9 mouse cellular contexts compared by ENCODE assay signal in genomic region chr7:46179431-46180275, GRCm38 (mm10). TPM values are rescaled to one million over a fixed set of nuclear protein-coding genes. Genes with fewer than 3 reads are reported as not detected.
A peak's percentile ranks its signal among the peaks of the same experiment; 100 is the strongest.
DNase-seq lines count a peak whose midpoint lies in the region; ATAC-seq and TF ChIP-seq lines count a peak whose summit lies in the region.
"Had no signal": no experiment of that assay in that cellular context is flagged by ENCODE, and none has a peak within 500 bp of the region (broad histone marks: within the 10 kb centered on the region; RNA-seq: fewer than 3 reads in every experiment).

Gene Abcc8 (minus strand): TSS chr7:46180033.

- H3K4me3 ChIP-seq in layer of hippocampus, adult 2 months = peak within 1 kb of the TSS; percentile 63
- peak within 1 kb of the TSS; percentile 36 for H3K4me3 ChIP-seq in midbrain, embryonic 11.5 days (ENCODE audit: low read depth, low read length)

- peak within 1 kb of the TSS; percentile 88 for H3K27ac ChIP-seq in layer of hippocampus, adult 2 months
- no peak within 1 kb of the TSS for H3K27ac ChIP-seq in midbrain, embryonic 11.5 days (ENCODE audit: low read depth, low read length)

- no peaks in the 10 kb centered on the region for H3K36me3 ChIP-seq in midbrain, embryonic 11.5 days (ENCODE audit: control insufficient read depth, insufficient read depth, low read length)

- H3K9ac ChIP-seq in midbrain, embryonic 11.5 days (ENCODE audit: low read length) = peak within 1 kb of the TSS; percentile 27; the same call in 1 of the 2 replicates

- peaks cover 7% of the 10 kb centered on the region for H3K4me1 ChIP-seq in midbrain, embryonic 11.5 days (ENCODE audit: control insufficient read depth, insufficient read depth, low read length)

- no peaks in the 10 kb centered on the region for H3K9me3 ChIP-seq in midbrain, embryonic 11.5 days (ENCODE audit: control insufficient read depth, low read length)

- ATAC-seq in midbrain, embryonic 11.5 days (ENCODE audit: low FRiP score) = peak; percentile 68

- under 1% methylated on average over 67 of the region's 75 CpGs for WGBS in midbrain, embryonic 11.5 days

- H3K4me2 ChIP-seq in midbrain, embryonic 11.5 days = peak within 1 kb of the TSS; percentile 69

- TF ChIP-seq CTCF in layer of hippocampus, adult 2 months (conservative IDR thresholded peaks at IDR 0.05) = 0 out of 2 replicates have a peak, but pooled peaks have one; percentile 8

- DNase-seq in adrenal gland, adult 2 months = peak; percentile 9
- DNase-seq in adrenal gland, adult 18-20 months (ENCODE audit: low spot score in 2 of 2) = no peak
- DNase-seq in cerebellum, adult 9-10 months = peak; percentile 68
- DNase-seq in frontal cortex, postnatal 25 days (ENCODE audit: low spot score in 2 of 2) = peak; percentile 15 to 31
- peak in 1 of 2 experiments; percentile 41 for DNase-seq in layer of hippocampus, adult 2 months (ENCODE audit: low spot score in 2 of 2)
- DNase-seq in midbrain, embryonic 11.5 days (ENCODE audit: low spot score, missing footprints) = no peak
- peak; percentile 51 for DNase-seq in testis, postnatal 14 days (ENCODE audit: low spot score)
- no peak for DNase-seq in urinary bladder, postnatal 10 days (ENCODE audit: low spot score)

- H3K27me3 ChIP-seq in midbrain, embryonic 11.5 days (ENCODE audit: control insufficient read depth, insufficient read depth, low read length) = peaks cover 30% of the 10 kb centered on the region

RNA-seq across cellular contexts. Expression of gene Abcc8, which starts in this region (rescaled TPM):
- 1 to 10 TPM; 1.7 to 3.3 TPM for total RNA-seq in adrenal gland, adult 2 months (2021)
- 1.3 and 1.7 TPM in 2 replicates for polyA plus RNA-seq in adrenal gland, adult 2 months (2012; rRNA removed)
- 1 to 10 TPM; 3.3 to 4.4 TPM for total RNA-seq in adrenal gland, adult 18-20 months (2021)
- 10 to 100 TPM; 52.2 to 63.1 TPM for total RNA-seq in layer of hippocampus, adult 2 months (2021)
- polyA plus RNA-seq in midbrain, embryonic 11.5 days (2014; fragmentation: Nextera tagmentation; extraction: Ambion mirVana) = 0.46 and 0.49 TPM in 2 replicates
- total RNA-seq: common myeloid progenitor, adult 5-6 weeks had no signal

Comparison
In these comparisons a context has a peak if more than half of its experiments do, and no peak if none do; other contexts are left out.
1. RNA of gene Abcc8 (total RNA-seq): 52.2 to 63.1 TPM in layer of hippocampus, adult 2 months; 3.3 to 4.4 TPM in adrenal gland, adult 18-20 months and 1.7 to 3.3 TPM in adrenal gland, adult 2 months; every median in the first group is over 4 times any median in the second.
2. DNase-seq: peak in adrenal gland, adult 2 months (single experiment), cerebellum, adult 9-10 months (single experiment), frontal cortex, postnatal 25 days (2 of 2) and testis, postnatal 14 days (single experiment); none in adrenal gland, adult 18-20 months (0 of 2), midbrain, embryonic 11.5 days (single experiment) and urinary bladder, postnatal 10 days (single experiment).
3. Peak in ATAC-seq, H3K4me3 ChIP-seq, H3K9ac ChIP-seq and H3K4me2 ChIP-seq in midbrain, embryonic 11.5 days; RNA of the gene not detected or under 1 TPM.